Mouse (Mus musculus): Measurements from ENCODE around the gene F5. TPM values are rescaled to one million over a fixed set of nuclear protein-coding genes. Genes with fewer than 3 reads are reported as not detected.

The F5 gene
- polyA plus RNA-seq, 1 experiment from 2014 or later: 0.43 TPM

Other genes starting within 250 kb of the F5 start
- gene Scyl3, start 222.7 kb upstream of the F5 start, polyA plus RNA-seq (2015; fragmentation: Nextera tagmentation; extraction: Ambion mirVana): 13.7 and 16.8 TPM in 2 replicates
- gene BC055324, start 157.0 kb upstream of the F5 start, polyA plus RNA-seq (2015; fragmentation: Nextera tagmentation; extraction: Ambion mirVana): 16.3 and 17.2 TPM in 2 replicates
- 10.2 and 11.0 TPM in 2 replicates for gene Mettl18, start 156.9 kb upstream of the F5 start, polyA plus RNA-seq (2015; fragmentation: Nextera tagmentation; extraction: Ambion mirVana)
- gene Sele, start 103.6 kb upstream of the F5 start, polyA plus RNA-seq (2015; fragmentation: Nextera tagmentation; extraction: Ambion mirVana): 0.13 and 0.16 TPM in 2 replicates
- gene Sell, start 89.9 kb upstream of the F5 start, polyA plus RNA-seq (2015; fragmentation: Nextera tagmentation; extraction: Ambion mirVana): 0.88 and 0.96 TPM in 2 replicates
- 0.16 and 0.73 TPM in 2 replicates for gene Selp, start 36.6 kb upstream of the F5 start, polyA plus RNA-seq (2015; fragmentation: Nextera tagmentation; extraction: Ambion mirVana)
- 11.6 and 14.2 TPM in 2 replicates for gene Slc19a2, start 97.2 kb downstream of the F5 start, polyA plus RNA-seq (2015; fragmentation: Nextera tagmentation; extraction: Ambion mirVana)
- 8.0 and 8.1 TPM in 2 replicates for gene Ccdc181, start 123.7 kb downstream of the F5 start, polyA plus RNA-seq (2015; fragmentation: Nextera tagmentation; extraction: Ambion mirVana)
- 35.0 and 35.2 TPM in 2 replicates for gene Nme7, start 152.3 kb downstream of the F5 start, polyA plus RNA-seq (2015; fragmentation: Nextera tagmentation; extraction: Ambion mirVana)
- 23.6 and 25.7 TPM in 2 replicates for gene Blzf1, start 155.7 kb downstream of the F5 start, polyA plus RNA-seq (2015; fragmentation: Nextera tagmentation; extraction: Ambion mirVana)